Mouse (Mus musculus) cerebellum, postnatal 10 days (tissue): ENCODE measurements at regions not wholly inside any gene's neighbourhood (a gene's known extent, or its start where the extent isn't known, plus 50 kb on each side); places are given as distances from the start of the nearest gene placed in this dataset.

Experiments used
- DNase-seq, 2 experiments: peaks; one replicate each; pipeline ENCODE4 v3.0.0; 2021; ENCODE audit warnings: mixed read lengths in 2 of 2

DNA sequence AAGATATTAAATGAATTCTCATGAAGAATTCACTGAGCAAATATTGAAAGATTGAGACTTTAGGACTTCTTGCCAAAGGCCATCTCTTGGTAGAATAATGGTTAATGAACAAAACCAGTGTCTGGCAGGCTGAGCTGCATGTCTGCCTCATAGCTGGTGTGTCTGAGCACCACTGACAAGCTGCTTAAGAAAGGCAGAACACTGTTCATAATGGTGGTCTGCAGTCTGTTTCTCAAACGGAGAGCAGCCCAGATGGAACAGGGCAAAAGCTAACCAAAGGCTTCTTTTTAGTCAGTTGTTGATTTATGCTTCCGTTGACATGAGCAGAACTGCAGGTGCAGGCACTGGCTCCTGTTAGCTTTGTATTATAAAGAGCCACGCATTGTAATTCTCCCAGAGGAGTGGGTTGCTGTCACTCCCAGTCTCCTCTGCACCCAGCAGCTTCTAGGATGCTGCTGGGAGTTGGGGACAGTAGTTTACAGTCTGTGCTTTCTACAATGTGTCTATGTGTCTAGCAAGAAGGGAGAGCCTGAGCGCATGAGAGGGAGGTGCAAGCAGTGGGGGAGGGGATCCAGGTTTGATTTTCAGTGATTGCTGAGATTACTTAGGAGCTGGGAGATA, 1084.2 kb upstream of the Luzp2 start:
- DNase-seq = peak in 1 of 2 experiments; percentile 2
